Mouse (Mus musculus): Measurements from ENCODE around the gene Gucy1b2. TPM values are rescaled to one million over a fixed set of nuclear protein-coding genes. Genes with fewer than 3 reads are reported as not detected.

Gucy1b2 gene
- polyA plus RNA-seq, 1 experiment from 2014 or later, result not detected

DNA sequence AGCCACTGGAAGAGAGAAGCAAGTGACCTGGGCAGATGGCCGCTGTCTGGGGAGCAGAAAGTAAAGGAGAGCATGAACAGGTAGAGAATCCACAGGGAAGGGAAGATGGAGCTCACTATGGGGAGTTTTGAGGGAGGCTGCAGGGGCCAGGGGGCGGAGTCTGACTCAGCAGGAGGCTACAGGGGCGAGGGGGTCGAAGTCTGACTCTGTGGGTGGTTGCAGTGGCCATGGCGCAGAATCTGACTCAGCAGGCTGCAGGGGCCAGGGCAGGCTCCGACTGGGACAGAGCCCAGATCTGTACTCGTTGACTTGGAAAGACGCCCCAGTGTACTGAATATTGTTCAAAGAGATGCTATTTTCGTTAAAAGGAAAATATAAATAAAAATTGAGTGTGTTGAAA lies 8.9 kb upstream of the Gucy1b2 start:
- no peaks in the 10 kb centered on the region for H3K4me1 ChIP-seq (ENCODE audit: insufficient read depth)
- no peaks in the 10 kb centered on the region for H3K36me3 ChIP-seq (replicated peaks; ENCODE audit: insufficient read depth, low read length)
- H3K9ac ChIP-seq (replicated peaks), result no peak overlapping the region
- H3K27me3 ChIP-seq (ENCODE audit: insufficient read depth, low read length), result no peaks in the 10 kb centered on the region
- no peak for TF ChIP-seq EP300 (IDR thresholded peaks at IDR 0.05; ENCODE audit: low read depth)
- TF ChIP-seq CTCF (IDR thresholded peaks at IDR 0.05; ENCODE audit: low read depth), result no peak
- WGBS (ENCODE audit: insufficient replicate concordance), result 27% methylated on average over 9 of the region's 9 CpGs
- no peak for DNase-seq
- ATAC-seq, result 0 out of 2 replicates have a peak, but pooled peaks have one; percentile 25
- H3K27ac ChIP-seq (ENCODE audit: low read depth), result no peak overlapping the region
- no peak overlapping the region for H3K4me3 ChIP-seq (ENCODE audit: low read depth, low read length)
- no peaks in the 10 kb centered on the region for H3K9me3 ChIP-seq (ENCODE audit: low read length)
- H3K4me2 ChIP-seq (ENCODE audit: low read depth, low read length), result no peak overlapping the region

DNA sequence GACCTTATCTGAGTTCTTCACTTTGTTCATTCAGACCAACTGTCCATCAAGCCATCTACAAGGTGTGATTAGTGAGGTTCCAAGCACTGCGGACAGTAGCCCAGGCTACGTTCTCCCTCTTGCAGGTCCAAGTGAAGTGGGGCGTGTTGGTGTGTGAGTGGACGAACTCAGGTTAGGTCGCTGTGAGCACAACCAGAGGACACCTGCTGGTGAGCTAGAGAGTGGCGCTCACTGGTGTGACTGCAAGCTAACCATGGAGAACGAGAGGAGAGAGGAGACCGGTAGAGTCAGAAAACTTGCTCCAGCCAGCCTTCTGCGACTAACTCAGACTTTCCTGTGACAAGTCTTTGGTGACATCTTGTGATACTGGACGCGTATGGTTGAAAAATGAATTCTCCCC lies 3.5 kb upstream of the Gucy1b2 start:
- TF ChIP-seq CTCF (IDR thresholded peaks at IDR 0.05; ENCODE audit: low read depth) (peak; percentile 42), EP300 (IDR thresholded peaks at IDR 0.05; ENCODE audit: low read depth) (no peak)
- no peaks in the 10 kb centered on the region for H3K36me3 ChIP-seq (replicated peaks; ENCODE audit: insufficient read depth, low read length)
- no peak overlapping the region for H3K4me3 ChIP-seq (ENCODE audit: low read depth, low read length)
- WGBS (ENCODE audit: insufficient replicate concordance), result 54% methylated on average over 11 of the region's 11 CpGs
- H3K27ac ChIP-seq (ENCODE audit: low read depth), result no peak overlapping the region
- H3K27me3 ChIP-seq (ENCODE audit: insufficient read depth, low read length), result no peaks in the 10 kb centered on the region
- H3K9me3 ChIP-seq (ENCODE audit: low read length), result no peaks in the 10 kb centered on the region
- H3K9ac ChIP-seq (replicated peaks), result no peak overlapping the region
- no peak for DNase-seq
- no peaks in the 10 kb centered on the region for H3K4me1 ChIP-seq (ENCODE audit: insufficient read depth)
- H3K4me2 ChIP-seq (ENCODE audit: low read depth, low read length), result no peak overlapping the region
- ATAC-seq, result no peak

DNA sequence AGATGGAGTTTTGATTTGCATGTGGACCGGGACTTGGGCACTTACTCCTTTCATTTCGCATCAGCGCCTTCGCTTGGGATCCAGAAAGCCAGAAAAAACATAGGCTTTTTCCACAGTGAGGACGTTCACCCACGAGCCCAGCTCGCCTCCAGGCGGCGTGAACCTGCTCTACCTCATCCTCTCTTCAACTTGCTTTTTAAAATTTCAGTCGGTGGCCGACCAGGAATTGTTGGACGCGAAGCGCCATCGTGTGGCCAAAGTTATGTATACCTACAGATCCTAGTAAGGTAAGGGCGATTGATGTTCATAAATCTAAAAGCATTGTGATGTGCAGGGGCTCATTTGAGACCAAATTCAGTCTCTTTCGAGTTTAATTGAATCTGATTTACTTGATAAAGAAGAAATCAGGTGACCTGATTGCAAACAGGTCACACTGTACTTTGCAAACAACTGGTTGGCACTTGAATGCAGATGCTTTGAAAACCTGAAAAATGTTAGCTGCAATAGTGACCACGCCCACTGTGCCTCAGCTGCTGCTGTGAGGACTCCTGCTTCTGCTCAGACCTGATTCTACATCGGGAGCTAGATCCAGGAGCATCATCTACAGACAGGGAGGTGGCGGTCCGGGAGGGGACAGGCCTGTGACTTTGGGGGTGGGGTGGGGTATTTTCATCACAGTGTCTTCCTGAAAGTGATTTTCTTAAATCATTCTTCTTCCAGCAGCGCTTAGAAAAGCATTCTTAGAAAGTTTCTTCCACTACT lies 1.5 kb upstream of the Gucy1b2 start:
- H3K4me2 ChIP-seq (ENCODE audit: low read depth, low read length), result peak overlapping the region; percentile 10; the same call in 1 of the 2 replicates
- 17% methylated on average over 22 of the region's 22 CpGs for WGBS (ENCODE audit: insufficient replicate concordance)
- H3K9me3 ChIP-seq (ENCODE audit: low read length), result no peaks in the 10 kb centered on the region

DNA sequence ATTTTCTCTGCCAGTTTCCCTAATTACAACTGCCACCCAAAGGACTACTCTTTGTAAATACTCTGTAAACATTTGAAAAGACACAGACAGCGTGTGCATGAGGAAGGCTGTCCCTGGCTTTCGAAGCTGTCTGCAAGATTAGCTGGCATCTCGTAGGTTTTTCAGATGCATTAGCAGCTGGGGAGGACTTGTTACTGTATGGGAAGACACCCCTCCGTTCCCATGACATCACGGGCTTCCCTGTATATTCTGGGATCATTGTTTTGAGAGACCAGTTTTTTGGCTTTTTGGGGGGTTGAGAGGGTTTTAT lies 564 bp downstream of the Gucy1b2 start:
- ATAC-seq (no peak), DNase-seq (no peak)
- H3K4me2 ChIP-seq (ENCODE audit: low read depth, low read length), result no peak overlapping the region
- H3K9me3 ChIP-seq (ENCODE audit: low read length), result no peaks in the 10 kb centered on the region
- TF ChIP-seq CTCF (IDR thresholded peaks at IDR 0.05; ENCODE audit: low read depth) (no peak), EP300 (IDR thresholded peaks at IDR 0.05; ENCODE audit: low read depth) (no peak)
- H3K27ac ChIP-seq (ENCODE audit: low read depth), result no peak overlapping the region
- H3K27me3 ChIP-seq (ENCODE audit: insufficient read depth, low read length), result no peaks in the 10 kb centered on the region
- H3K9ac ChIP-seq (replicated peaks), result no peak overlapping the region
- H3K4me1 ChIP-seq (ENCODE audit: insufficient read depth), result no peaks in the 10 kb centered on the region
- no peaks in the 10 kb centered on the region for H3K36me3 ChIP-seq (replicated peaks; ENCODE audit: insufficient read depth, low read length)
- no peak overlapping the region for H3K4me3 ChIP-seq (ENCODE audit: low read depth, low read length)
- WGBS (ENCODE audit: insufficient replicate concordance), result 72% methylated on average over 5 of the region's 5 CpGs

More for the DNA sequence above, 1.5 kb upstream of the Gucy1b2 start:
- no peak overlapping the region for H3K9ac ChIP-seq (replicated peaks)
- H3K4me1 ChIP-seq (ENCODE audit: insufficient read depth), result no peaks in the 10 kb centered on the region
- H3K4me3 ChIP-seq (ENCODE audit: low read depth, low read length), result no peak overlapping the region
- DNase-seq (peak; percentile 84), ATAC-seq (peak; percentile 51; the same call in 1 of the 2 replicates)
- no peak overlapping the region for H3K27ac ChIP-seq (ENCODE audit: low read depth)
- no peaks in the 10 kb centered on the region for H3K27me3 ChIP-seq (ENCODE audit: insufficient read depth, low read length)
- H3K36me3 ChIP-seq (replicated peaks; ENCODE audit: insufficient read depth, low read length), result no peaks in the 10 kb centered on the region
- TF ChIP-seq EP300 (IDR thresholded peaks at IDR 0.05; ENCODE audit: low read depth) (no peak), CTCF (IDR thresholded peaks at IDR 0.05; ENCODE audit: low read depth) (peak; percentile 83)

DNA sequence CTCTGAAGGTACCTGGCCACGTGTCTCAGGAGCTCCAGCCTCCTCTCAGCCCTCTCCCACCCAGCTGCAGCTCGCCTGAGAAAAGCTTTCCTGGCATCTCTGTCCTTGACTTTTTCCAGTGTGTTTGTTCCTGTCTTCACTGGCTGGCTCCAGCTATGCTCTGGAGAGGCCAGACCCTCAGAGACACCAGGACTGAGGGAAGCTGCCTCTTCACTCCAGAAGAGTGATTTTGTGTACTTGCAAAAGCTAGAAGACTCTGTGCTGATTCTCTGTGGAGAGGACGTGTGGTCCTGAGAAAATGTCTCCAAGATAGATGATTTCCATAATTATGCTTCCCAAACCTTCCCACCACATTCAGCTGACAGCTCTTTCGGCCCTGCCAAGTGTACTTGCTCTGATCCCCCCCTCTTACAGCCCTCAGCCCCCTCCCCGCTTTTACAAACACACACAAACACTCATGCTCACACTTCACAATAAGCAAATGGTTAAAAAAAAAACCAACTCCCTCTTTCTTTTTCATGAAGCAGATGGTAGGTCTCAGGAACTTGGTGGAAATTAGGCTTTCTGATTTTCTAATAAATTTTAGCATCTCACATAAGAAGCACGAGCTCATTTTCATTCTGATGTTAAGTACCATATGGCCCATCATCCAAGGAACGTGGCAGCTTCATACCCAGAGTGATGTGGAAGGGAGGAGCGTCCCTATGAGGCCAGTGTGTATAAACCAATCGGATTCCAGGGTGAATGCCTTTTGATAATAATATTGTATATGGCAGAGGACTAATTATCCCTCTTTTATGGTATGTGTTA lies 1.1 kb downstream of the Gucy1b2 start:
- Histone ChIP-seq H3K27ac (ENCODE audit: low read depth) (no peak overlapping the region), H3K27me3 (ENCODE audit: insufficient read depth, low read length) (no peaks in the 10 kb centered on the region), H3K9me3 (ENCODE audit: low read length) (no peaks in the 10 kb centered on the region), H3K4me3 (ENCODE audit: low read depth, low read length) (no peak overlapping the region), H3K9ac (replicated peaks) (no peak overlapping the region), H3K4me1 (ENCODE audit: insufficient read depth) (no peaks in the 10 kb centered on the region), H3K4me2 (ENCODE audit: low read depth, low read length) (no peak overlapping the region), H3K36me3 (replicated peaks; ENCODE audit: insufficient read depth, low read length) (no peaks in the 10 kb centered on the region)
- 48% methylated on average over 9 of the region's 9 CpGs for WGBS (ENCODE audit: insufficient replicate concordance)
- ATAC-seq (no peak), DNase-seq (no peak)
- no peak for TF ChIP-seq EP300 (IDR thresholded peaks at IDR 0.05; ENCODE audit: low read depth)
- no peak for TF ChIP-seq CTCF (IDR thresholded peaks at IDR 0.05; ENCODE audit: low read depth)

DNA sequence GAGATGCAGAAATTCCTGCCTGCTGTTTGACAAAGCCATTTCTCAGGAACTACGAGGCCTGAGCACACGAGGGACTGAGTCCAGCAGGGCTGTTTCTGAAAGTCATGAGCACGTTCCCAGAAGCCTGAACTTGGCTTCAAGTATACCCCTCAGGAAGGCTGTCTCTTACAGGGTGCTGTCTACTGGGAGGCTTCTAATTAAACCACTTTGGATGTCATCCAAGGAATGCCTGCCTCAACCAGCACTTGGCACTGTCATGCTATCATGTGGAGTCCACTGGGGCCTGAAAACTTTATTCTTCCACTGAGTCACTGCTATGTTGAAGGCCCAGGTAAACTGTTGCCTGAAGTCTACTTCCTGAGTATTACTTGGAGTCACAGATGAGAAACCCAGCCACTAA lies 2.0 kb downstream of the Gucy1b2 start:
- TF ChIP-seq EP300 (IDR thresholded peaks at IDR 0.05; ENCODE audit: low read depth), result no peak
- TF ChIP-seq CTCF (IDR thresholded peaks at IDR 0.05; ENCODE audit: low read depth), result no peak
- H3K36me3 ChIP-seq (replicated peaks; ENCODE audit: insufficient read depth, low read length), result no peaks in the 10 kb centered on the region

More for the DNA sequence above, 2.0 kb downstream of the Gucy1b2 start:
- H3K4me2 ChIP-seq (ENCODE audit: low read depth, low read length), result no peak overlapping the region
- no peaks in the 10 kb centered on the region for H3K4me1 ChIP-seq (ENCODE audit: insufficient read depth)
- no peak overlapping the region for H3K4me3 ChIP-seq (ENCODE audit: low read depth, low read length)
- no peaks in the 10 kb centered on the region for H3K27me3 ChIP-seq (ENCODE audit: insufficient read depth, low read length)
- 72% methylated on average over 3 of the region's 3 CpGs for WGBS (ENCODE audit: insufficient replicate concordance)
- no peaks in the 10 kb centered on the region for H3K9me3 ChIP-seq (ENCODE audit: low read length)
- H3K9ac ChIP-seq (replicated peaks), result no peak overlapping the region
- DNase-seq (no peak), ATAC-seq (no peak)
- H3K27ac ChIP-seq (ENCODE audit: low read depth), result no peak overlapping the region
